Mouse (Mus musculus) inflammation-experienced regulatory T-cells (primary cell): ENCODE measurements around the gene Ttc27. TPM values are rescaled to one million over a fixed set of nuclear protein-coding genes. Genes with fewer than 3 reads are reported as not detected.

ENCODE experiments used
- polyA plus RNA-seq, 2 experiments: library from polyadenylated mRNA; unstranded; fragments of 100-300 nt; shearing (Covaris generic); gene quantifications; one replicate each; pipeline ENCODE4 v1.2.1; 2017

The Ttc27 gene
- polyA plus RNA-seq = 10 to 100 TPM; 30.6 to 35.9 TPM

GRCm38 (mm10) chr17:74717618-74718151, at the start of gene Ttc27:
TSS of gene Ttc27 (plus strand) at chr17:74717732.

Other genes starting within 250 kb of the Ttc27 start
- gene Yipf4, start 228.2 kb upstream of the Ttc27 start, polyA plus RNA-seq = 100 to 1,000 TPM; 102 to 103 TPM
- 10 to 100 TPM; 55.5 to 65.4 TPM for gene Birc6, start 189.4 kb upstream of the Ttc27 start, polyA plus RNA-seq